Mouse (Mus musculus) G1E (cell line): ENCODE results near the gene Scrn1.

Source experiments
- CTCF ChIP-seq: IDR thresholded peaks from 2 replicates; pipeline ENCODE4 v1.5.1; 2012; ENCODE audit warnings: low read depth, low read length, inconsistent platforms, mixed read lengths
- GATA1 ChIP-seq: IDR thresholded peaks from 2 replicates; pipeline ENCODE4 v1.6.1; 2012; ENCODE audit warnings: borderline replicate concordance, low read length, inconsistent platforms, mixed read lengths
- GATA2 ChIP-seq: IDR thresholded peaks from 2 replicates; pipeline ENCODE4 v1.6.1; 2012; ENCODE audit warnings: low read depth, low read length, inconsistent platforms, borderline replicate concordance
- TAL1 ChIP-seq: conservative IDR thresholded peaks from 2 replicates; pipeline ENCODE4 v1.6.1; 2012; ENCODE audit warnings: low read depth, low read length, inconsistent platforms, mixed read lengths

DNA sequence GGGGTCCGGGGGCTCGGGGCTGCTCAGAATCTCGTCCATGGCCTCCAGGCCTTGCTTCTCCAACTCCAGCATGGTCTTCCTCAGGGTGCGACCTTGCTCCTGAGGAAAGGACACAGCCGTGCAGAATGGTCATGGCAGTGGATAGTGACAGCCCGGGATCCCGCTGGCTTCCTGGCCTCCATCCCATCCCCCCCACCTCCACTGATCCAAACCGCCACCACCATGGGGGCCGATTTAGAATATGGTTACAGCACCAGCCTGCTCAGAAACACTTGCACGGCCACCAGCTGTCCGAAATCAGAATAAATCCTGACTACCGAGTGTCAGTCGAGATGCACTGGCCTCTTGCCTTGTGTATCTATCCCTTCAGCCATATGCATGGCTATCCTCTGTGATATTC lies 57.0 kb downstream of the Scrn1 start:
- TF ChIP-seq CTCF (no peak), GATA1 (no peak), TAL1 (no peak), GATA2 (no peak)
